Mouse (Mus musculus) kidney, embryonic 16.5 days (tissue): ENCODE data around the gene Ctrb1. TPM values are rescaled to one million over a fixed set of nuclear protein-coding genes. Genes with fewer than 3 reads are reported as not detected.

Experiments
- ATAC-seq: fragments of 200-750 bp; cut with Nextera tagmentation; 2 replicates; pipeline ENCODE4 v1.8.0; 2017; ENCODE audit warnings: moderate TSS enrichment; ENCODE audit not compliant: low FRiP score, low TSS enrichment
- H3K27ac ChIP-seq: fragments of 300-500 bp; sonication (generic); 2 replicates; pipeline ENCODE4 v1.5.1; 2014; ENCODE audit warnings: low read length
- H3K27me3 ChIP-seq: fragments of 300-500 bp; sonication (generic); 2 replicates; pipeline ENCODE4 v1.6.1; 2014; ENCODE audit warnings: low read length, control low read depth, mixed read lengths; ENCODE audit not compliant: insufficient read depth
- H3K36me3 ChIP-seq: fragments of 300-500 bp; sonication (generic); 2 replicates; pipeline ENCODE4 v1.6.1; 2014; ENCODE audit warnings: low read length, control low read depth, mixed read lengths; ENCODE audit not compliant: insufficient read depth
- H3K4me1 ChIP-seq: fragments of 300-500 bp; sonication (generic); 2 replicates; pipeline ENCODE4 v1.6.1; 2014; ENCODE audit warnings: low read length, control low read depth, mixed read lengths; ENCODE audit not compliant: insufficient read depth
- H3K4me2 ChIP-seq: fragments of 300-500 bp; sonication (generic); replicated peaks from 2 replicates; pipeline ENCODE4 v1.6.1; 2014; ENCODE audit warnings: low read depth, low read length
- H3K4me3 ChIP-seq: fragments of 300-500 bp; sonication (generic); 2 replicates; pipeline ENCODE4 v1.5.1; 2014; ENCODE audit warnings: mild to moderate bottlenecking, low read length
- H3K9ac ChIP-seq: fragments of 300-500 bp; sonication (generic); replicated peaks from 2 replicates; pipeline ENCODE4 v1.6.1; 2014; ENCODE audit warnings: low read length
- H3K9me3 ChIP-seq: fragments of 300-500 bp; sonication (generic); 2 replicates; pipeline ENCODE4 v1.6.1; 2016; ENCODE audit warnings: low read length, control low read depth
- WGBS: fragments of 180-500 bp; shearing (Covaris S2); extraction: QIAGEN DNeasy Blood & Tissue Kit; methylation state at CpG from one replicate; pipeline ENCODE4 v1.1.7; 2014; 5-methylcytosine and 5-hydroxymethylcytosine counted together
- polyA plus RNA-seq: library from polyadenylated mRNA; unstranded; fragments of >200 nt; fragmentation: Nextera tagmentation; extraction: Ambion mirVana; gene quantifications from 2 replicates; pipeline ENCODE4 v1.2.1, GENCODE M21; 2015

Ctrb1 gene
- polyA plus RNA-seq, 1 experiment from 2014 or later: not detected

DNA sequence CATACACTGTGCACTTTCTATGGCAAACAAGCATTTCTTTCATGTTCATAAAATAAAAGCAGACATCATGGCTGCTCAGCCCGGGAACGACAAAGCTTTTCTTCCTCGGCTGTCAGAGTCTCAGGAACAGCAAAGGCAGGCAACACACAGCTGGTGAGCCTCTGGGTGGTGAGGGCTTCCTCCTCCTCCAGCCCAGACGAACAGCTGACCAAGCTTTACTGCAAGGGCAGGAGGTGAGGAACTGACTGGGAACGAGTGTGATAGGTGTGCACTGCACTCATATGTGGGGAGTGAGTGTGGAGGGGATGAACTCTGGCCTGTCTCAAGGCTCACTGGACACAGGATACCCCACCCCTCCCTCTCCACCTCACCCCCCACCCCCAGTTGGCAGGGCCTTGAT, 28.1 kb upstream of the Ctrb1 start:
- H3K36me3 ChIP-seq: peaks cover 40% of the 10 kb centered on the region
- peak; percentile 32; the same call in 1 of the 2 replicates for ATAC-seq
- H3K4me2 ChIP-seq: no peak overlapping the region
- H3K9me3 ChIP-seq: no peaks in the 10 kb centered on the region
- no peak overlapping the region for H3K4me3 ChIP-seq
- no peak overlapping the region for H3K9ac ChIP-seq
- H3K4me1 ChIP-seq: peaks cover 34% of the 10 kb centered on the region
- 26% methylated on average over 5 of the region's 5 CpGs for WGBS
- H3K27ac ChIP-seq: peak overlapping the region; percentile 70
- no peaks in the 10 kb centered on the region for H3K27me3 ChIP-seq

DNA sequence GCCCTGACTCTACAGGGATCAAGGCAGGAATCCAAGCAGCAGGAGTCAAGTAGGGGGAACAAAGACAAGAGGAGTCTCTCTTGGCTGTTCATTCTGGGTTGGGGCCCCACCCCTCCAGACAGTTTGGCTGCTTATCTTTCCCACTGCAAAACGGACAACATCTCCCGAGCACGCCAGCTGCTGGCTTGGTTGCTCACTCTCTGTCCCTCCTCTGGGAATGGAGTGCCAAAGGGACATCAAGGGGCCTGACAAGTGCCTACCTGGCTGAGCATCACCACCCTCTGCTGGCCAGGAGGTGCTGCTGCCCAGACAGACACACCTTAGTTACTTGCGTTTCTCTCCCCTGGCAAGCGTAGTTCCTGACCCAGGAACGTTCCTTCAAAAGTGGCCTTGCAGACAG, 27.1 kb upstream of the Ctrb1 start:
- H3K9ac ChIP-seq: 0 out of 2 replicates have a peak overlapping the region, but pooled peaks have one; percentile 23
- no peak overlapping the region for H3K4me2 ChIP-seq
- no peaks in the 10 kb centered on the region for H3K9me3 ChIP-seq
- no peak for ATAC-seq
- peak overlapping the region; percentile 75 for H3K27ac ChIP-seq
- H3K27me3 ChIP-seq: no peaks in the 10 kb centered on the region
- H3K4me3 ChIP-seq: no peak overlapping the region
- peaks cover 34% of the 10 kb centered on the region for H3K4me1 ChIP-seq
- H3K36me3 ChIP-seq: peaks cover 51% of the 10 kb centered on the region
- 75% methylated on average over 6 of the region's 6 CpGs for WGBS

DNA sequence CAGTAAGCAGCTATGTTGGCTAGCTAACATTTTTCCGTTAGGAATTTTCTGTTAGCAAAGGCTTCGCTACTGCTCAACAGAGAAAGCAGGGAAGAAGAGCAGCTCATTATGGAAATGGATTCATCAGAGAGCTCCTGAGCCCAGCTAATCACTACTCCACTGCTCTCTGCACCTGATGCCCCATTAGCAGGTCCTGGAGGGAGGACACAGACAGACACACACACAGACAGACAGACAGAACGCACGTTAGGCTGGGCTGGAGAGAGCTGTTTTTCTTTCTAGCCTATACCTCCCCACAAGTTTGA, 26.6 kb upstream of the Ctrb1 start:
- Histone ChIP-seq H3K27me3 (no peaks in the 10 kb centered on the region), H3K4me2 (no peak overlapping the region), H3K27ac (peak overlapping the region; percentile 75), H3K4me3 (no peak overlapping the region), H3K9me3 (no peaks in the 10 kb centered on the region), H3K9ac (no peak overlapping the region), H3K4me1 (peaks cover 34% of the 10 kb centered on the region), H3K36me3 (peaks cover 54% of the 10 kb centered on the region)
- ATAC-seq: no peak
- WGBS: 76% methylated on average over 4 of the region's 4 CpGs

DNA sequence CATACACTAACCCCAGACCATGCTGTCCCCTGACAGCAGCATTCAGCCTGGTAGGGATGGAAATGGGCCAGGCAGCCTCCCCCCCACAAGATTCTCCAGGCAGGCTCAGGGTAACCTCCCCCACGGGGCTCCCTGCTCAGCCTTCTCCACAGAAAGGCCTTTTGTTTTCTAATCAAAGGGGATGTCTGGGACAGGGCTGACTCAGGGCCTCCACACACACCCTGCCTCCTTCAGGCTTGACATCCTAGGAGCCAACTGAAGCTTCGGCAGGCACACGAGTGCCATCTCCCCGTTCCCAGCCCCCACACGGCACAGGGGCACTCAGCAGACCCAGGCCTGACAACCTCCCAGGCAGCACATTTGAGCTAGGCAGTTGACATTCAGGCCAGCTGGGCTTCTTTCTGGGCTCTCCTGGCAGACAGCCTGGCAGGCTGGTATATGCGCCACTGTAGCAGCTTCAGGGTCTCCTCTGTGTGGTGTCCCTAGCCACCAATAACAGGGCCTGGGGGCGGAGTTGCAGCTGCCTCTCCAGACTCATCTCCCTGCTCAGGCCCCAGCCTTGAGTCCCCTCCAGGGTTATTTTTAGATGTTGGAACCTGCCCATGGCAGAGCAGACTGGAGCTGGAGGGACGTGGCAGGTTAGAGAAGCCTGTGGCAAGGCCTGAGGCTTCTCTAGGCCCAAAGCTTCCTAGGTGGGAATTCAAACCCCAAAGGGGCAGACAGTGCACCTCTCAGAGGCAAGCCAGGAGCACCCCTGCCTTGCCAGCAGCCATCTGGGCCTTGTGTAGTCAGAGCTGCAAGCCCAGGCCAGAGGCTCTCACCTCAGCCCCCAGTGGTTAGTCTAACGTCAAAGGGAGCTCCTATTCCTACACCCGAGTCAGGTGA, 26.0 kb upstream of the Ctrb1 start:
- Histone ChIP-seq H3K4me3 (no peak overlapping the region), H3K27ac (peak overlapping the region; percentile 75), H3K4me1 (peaks cover 36% of the 10 kb centered on the region), H3K27me3 (no peaks in the 10 kb centered on the region), H3K36me3 (peaks cover 56% of the 10 kb centered on the region), H3K9ac (peak overlapping the region; percentile 27), H3K4me2 (no peak overlapping the region), H3K9me3 (no peaks in the 10 kb centered on the region)
- ATAC-seq: peak; percentile 28
- 54% methylated on average over 10 of the region's 10 CpGs for WGBS

DNA sequence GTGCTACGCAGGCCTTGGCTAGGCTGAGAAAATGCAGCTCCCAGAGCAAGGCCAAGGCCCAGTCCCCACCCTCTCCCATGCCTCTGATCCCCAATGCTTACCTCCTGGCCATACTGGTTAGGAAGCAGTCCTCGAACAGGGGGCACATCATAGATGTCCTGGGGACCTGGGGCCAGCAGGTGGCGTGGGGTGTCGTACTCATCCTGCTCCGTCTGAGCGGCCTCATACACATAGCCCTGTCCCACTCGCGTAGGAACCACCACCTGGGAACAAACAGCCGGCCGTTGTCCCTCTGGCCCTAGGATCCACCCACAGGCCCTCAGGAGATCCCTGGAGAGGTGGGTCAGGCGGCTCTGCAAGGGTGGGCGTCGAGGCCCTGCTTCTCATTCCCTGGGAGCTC, 24.7 kb upstream of the Ctrb1 start:
- WGBS: 84% methylated on average over 13 of the region's 13 CpGs
- peaks cover 34% of the 10 kb centered on the region for H3K4me1 ChIP-seq
- H3K4me3 ChIP-seq: no peak overlapping the region
- H3K36me3 ChIP-seq: peaks cover 61% of the 10 kb centered on the region
- no peak for ATAC-seq
- H3K9me3 ChIP-seq: no peaks in the 10 kb centered on the region
- H3K27me3 ChIP-seq: no peaks in the 10 kb centered on the region
- H3K9ac ChIP-seq: no peak overlapping the region
- no peak overlapping the region for H3K4me2 ChIP-seq
- H3K27ac ChIP-seq: no peak overlapping the region

DNA sequence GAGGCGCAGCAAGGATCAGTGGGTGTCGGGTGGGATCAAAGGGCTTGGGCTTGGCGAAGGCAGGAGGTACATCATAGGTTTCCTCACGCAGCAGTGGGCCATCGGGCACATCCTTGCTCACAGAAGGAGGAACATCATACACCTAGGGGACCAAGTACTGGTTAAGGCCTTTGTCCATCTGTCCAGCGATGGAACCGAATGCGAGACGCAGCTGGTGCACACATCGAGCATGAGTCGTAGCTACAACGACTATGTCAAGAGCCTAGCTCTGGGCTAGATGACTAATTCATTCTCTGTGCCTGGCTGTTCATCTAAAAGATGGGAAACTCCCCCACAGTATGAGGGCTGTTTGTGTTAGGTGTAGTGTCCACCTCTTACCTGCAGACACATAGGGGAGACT, 23.5 kb upstream of the Ctrb1 start:
- WGBS: 93% methylated on average over 12 of the region's 12 CpGs
- no peak overlapping the region for H3K9ac ChIP-seq
- H3K27me3 ChIP-seq: no peaks in the 10 kb centered on the region
- H3K9me3 ChIP-seq: no peaks in the 10 kb centered on the region
- H3K4me2 ChIP-seq: no peak overlapping the region
- peaks cover 38% of the 10 kb centered on the region for H3K4me1 ChIP-seq
- no peak overlapping the region for H3K27ac ChIP-seq
- peaks cover 61% of the 10 kb centered on the region for H3K36me3 ChIP-seq
- ATAC-seq: no peak
- H3K4me3 ChIP-seq: no peak overlapping the region

DNA sequence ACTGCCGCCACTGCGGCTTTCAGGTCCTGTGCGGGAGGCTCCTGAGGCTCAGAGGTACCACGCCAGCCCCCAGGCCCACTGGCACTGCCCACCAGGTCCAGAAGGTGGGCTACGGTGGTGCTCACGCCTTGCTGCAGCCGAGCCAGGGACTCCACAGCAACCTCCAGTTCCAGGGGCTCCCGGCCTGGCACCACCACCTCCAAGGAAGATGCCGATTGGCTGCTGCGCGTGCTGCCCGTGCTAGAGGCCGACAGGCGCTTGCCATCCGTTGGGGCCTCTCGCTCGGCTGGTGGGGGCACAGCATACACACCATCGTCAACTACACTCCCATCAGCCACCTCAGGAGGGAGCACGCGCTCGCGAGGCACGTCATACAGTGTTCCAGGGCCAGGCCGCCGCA, 23.0 kb upstream of the Ctrb1 start:
- H3K9ac ChIP-seq: no peak overlapping the region
- H3K4me3 ChIP-seq: no peak overlapping the region
- no peak overlapping the region for H3K4me2 ChIP-seq
- 94% methylated on average over 25 of the region's 25 CpGs for WGBS
- no peaks in the 10 kb centered on the region for H3K9me3 ChIP-seq
- H3K27ac ChIP-seq: no peak overlapping the region
- no peaks in the 10 kb centered on the region for H3K27me3 ChIP-seq
- H3K4me1 ChIP-seq: peaks cover 38% of the 10 kb centered on the region
- ATAC-seq: no peak
- peaks cover 64% of the 10 kb centered on the region for H3K36me3 ChIP-seq

DNA sequence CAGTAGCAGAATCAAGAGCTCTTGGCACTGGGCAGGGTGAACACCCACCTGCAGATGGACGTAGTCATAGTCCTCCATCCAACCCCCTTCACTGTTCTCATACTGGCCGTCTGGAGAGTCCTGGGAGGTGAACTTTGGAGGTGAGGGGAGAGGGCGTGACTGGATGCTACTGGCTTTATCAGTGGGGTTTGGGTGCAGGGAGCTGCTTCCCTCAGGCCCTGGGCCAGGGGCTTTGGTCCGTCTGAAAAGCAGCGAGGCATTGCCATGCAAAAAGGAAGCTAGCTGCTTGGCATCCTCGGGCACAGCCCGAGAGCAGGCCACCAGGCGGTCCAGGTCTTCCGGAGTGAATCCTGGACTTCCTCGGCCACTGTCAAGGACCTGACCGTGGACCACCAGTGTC, 22.5 kb upstream of the Ctrb1 start:
- H3K27me3 ChIP-seq: no peaks in the 10 kb centered on the region
- 90% methylated on average over 11 of the region's 11 CpGs for WGBS

DNA sequence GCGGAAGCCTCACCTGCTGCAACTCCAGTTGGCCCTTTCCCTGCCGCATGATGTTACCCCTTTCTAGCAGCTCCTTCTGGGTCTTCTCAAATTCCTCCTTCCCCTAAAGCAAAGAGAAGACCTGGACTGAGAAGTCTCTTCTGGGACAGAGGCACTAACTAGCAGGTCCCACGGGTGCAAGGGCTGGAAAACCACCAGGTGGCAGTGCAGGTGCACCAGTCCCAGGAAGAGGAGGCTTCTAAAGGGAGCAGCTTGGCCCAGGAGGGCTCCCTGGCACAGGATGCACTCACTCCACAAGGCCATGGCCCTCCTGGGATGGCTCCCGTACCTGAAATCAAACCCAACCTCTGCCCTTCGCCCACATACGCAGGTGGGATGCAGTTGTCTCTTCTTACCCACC, 21.8 kb upstream of the Ctrb1 start:
- 67% methylated on average over 6 of the region's 6 CpGs for WGBS
- Histone ChIP-seq H3K4me2 (no peak overlapping the region), H3K36me3 (peaks cover 64% of the 10 kb centered on the region), H3K27me3 (no peaks in the 10 kb centered on the region), H3K9me3 (no peaks in the 10 kb centered on the region), H3K9ac (no peak overlapping the region), H3K27ac (no peak overlapping the region), H3K4me3 (no peak overlapping the region), H3K4me1 (peaks cover 32% of the 10 kb centered on the region)
- ATAC-seq: 0 out of 2 replicates have a peak, but pooled peaks have one; percentile 11

More for the DNA sequence above, 22.5 kb upstream of the Ctrb1 start:
- no peak overlapping the region for H3K9ac ChIP-seq
- H3K4me3 ChIP-seq: no peak overlapping the region
- H3K9me3 ChIP-seq: no peaks in the 10 kb centered on the region
- no peak overlapping the region for H3K4me2 ChIP-seq
- H3K36me3 ChIP-seq: peaks cover 64% of the 10 kb centered on the region
- peaks cover 38% of the 10 kb centered on the region for H3K4me1 ChIP-seq
- no peak overlapping the region for H3K27ac ChIP-seq
- no peak for ATAC-seq

DNA sequence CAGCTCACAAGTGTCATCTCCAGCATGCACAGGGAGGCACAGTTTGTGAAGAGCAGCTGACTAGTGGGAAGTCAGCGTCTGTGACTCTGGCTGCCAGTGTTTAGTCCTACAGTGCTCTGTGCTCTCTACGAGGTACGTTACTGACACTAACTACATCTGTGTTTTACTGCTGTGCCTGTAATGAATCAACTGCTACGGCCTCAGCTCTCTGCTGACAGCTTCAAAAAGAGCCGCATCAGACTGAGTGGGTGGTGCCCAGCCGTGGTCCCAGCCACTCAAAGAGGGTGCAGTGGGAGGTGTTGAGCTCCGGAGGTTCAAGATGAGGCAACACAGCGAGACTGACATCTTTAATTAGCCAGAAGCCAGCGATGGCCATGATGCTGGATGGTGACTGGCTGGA, 21.3 kb upstream of the Ctrb1 start:
- no peak overlapping the region for H3K9ac ChIP-seq
- ATAC-seq: no peak
- no peak overlapping the region for H3K4me2 ChIP-seq
- H3K27ac ChIP-seq: no peak overlapping the region
- H3K4me1 ChIP-seq: peaks cover 27% of the 10 kb centered on the region
- H3K9me3 ChIP-seq: no peaks in the 10 kb centered on the region
- 27% methylated on average over 9 of the region's 9 CpGs for WGBS
- H3K27me3 ChIP-seq: no peaks in the 10 kb centered on the region
- H3K4me3 ChIP-seq: no peak overlapping the region
- peaks cover 64% of the 10 kb centered on the region for H3K36me3 ChIP-seq
